Mouse (Mus musculus): ENCODE measurements around the gene Tspan17. TPM values are rescaled to one million over a fixed set of nuclear protein-coding genes. Genes with fewer than 3 reads are reported as not detected.

Tspan17 gene
- polyA plus RNA-seq, 1 experiment from 2014 or later: 18.1 TPM

DNA sequence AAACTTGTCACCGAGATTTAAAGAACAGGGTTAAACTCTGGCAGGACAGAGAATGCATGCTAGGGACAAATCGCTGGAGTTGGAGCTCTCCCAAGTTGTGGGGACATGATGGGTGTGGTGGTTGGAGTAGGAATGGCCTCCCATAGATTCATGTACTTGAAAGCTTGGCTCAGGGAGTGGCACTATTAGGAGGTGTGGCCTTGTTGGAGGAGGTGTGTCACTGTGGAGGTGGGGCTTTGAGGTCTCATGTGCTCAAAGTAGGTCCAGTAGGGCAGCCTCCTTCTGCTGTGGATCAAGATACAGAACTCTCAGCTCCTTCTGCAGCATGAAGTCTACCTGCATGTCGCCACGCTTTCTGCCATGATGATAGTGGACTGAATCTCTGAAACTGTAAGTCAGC, 31.9 kb downstream of the Tspan17 start:
- H3K4me1 ChIP-seq: 0 out of 2 replicates have a peak, but pooled peaks cover 5% of the 10 kb centered on the region

DNA sequence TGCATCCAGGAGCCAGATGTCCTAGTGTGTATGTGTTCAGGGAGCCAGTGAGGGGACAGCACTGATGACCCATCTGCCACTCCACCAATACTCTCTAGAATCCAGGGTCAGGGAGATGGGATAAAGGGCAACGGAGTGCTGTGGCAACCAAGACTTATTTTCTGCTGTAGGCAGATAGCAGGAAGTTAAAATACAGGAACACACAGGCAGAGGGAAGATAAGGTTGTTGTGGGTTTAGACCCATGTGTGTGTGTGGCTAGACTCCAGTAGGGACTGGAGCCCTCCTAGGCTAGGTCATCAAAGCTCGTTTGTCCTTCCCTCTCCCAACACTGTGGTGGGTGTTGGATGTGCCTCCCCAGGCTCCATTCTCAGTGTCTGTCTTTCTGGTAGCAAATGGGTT, 32.8 kb downstream of the Tspan17 start:
- Histone ChIP-seq H3K36me3 (no peaks in the 10 kb centered on the region), H3K27ac (no peak overlapping the region), H3K4me2 (no peak overlapping the region), H3K9ac (no peak overlapping the region), H3K9me3 (no peaks in the 10 kb centered on the region), H3K27me3 (no peaks in the 10 kb centered on the region), H3K4me1 (0 out of 2 replicates have a peak, but pooled peaks cover 5% of the 10 kb centered on the region), H3K4me3 (no peak overlapping the region)
- WGBS: 59% methylated on average over 2 of the region's 2 CpGs
- ATAC-seq (ENCODE audit: borderline replicate concordance, extremely low read depth, low FRiP score, low TSS enrichment): no peak

More for the DNA sequence above, 31.9 kb downstream of the Tspan17 start:
- H3K9ac ChIP-seq: no peak overlapping the region
- H3K36me3 ChIP-seq: no peaks in the 10 kb centered on the region
- no peak overlapping the region for H3K4me2 ChIP-seq
- no peaks in the 10 kb centered on the region for H3K9me3 ChIP-seq
- no peak for ATAC-seq (ENCODE audit: borderline replicate concordance, extremely low read depth, low FRiP score, low TSS enrichment)
- no peak overlapping the region for H3K27ac ChIP-seq
- no peak overlapping the region for H3K4me3 ChIP-seq
- no peaks in the 10 kb centered on the region for H3K27me3 ChIP-seq
- 72% methylated on average over 4 of the region's 4 CpGs for WGBS

DNA sequence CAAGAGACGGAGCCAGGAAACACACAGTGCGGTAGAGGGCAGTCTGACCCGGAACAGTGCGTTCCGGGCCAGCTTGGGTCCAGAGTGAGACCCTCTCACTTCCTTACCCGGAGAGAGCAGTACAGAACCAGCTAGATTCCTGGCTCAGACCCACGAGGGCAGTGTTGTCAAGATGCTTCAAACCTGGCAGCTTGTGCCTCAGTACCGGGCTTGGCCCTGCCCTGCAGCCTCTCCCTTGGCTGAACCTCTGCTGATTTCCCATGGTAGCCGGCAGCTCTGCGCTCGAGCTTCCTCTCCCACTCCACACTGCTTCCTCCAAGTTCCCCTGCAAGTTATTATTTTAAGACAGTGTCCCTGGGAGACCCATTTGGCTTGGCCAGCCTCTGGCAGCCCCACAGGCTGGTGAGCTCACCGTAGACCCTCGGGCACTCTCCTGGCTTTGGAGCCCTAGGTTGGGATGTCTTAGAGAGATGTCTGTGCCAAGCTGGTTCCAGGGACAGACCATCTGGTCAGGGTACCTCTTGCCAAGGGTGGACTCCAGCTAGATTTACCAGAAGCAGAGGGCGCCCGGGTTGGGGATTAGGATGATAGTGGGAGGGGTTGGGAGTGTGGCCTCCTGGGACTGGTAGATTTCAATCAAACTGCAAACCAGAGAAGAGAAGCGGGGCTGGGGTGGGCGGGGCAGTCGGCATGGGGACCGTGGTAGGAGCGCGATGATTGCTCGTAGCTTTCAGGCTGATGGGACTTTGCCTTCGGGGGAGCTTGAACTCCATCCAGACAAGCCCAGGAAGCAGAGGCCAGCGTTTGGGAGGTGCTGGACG, 35.1 kb downstream of the Tspan17 start:
- peak; percentile 40; the same call in 1 of the 2 replicates for ATAC-seq (ENCODE audit: borderline replicate concordance, extremely low read depth, low FRiP score, low TSS enrichment)
- Histone ChIP-seq H3K36me3 (no peaks in the 10 kb centered on the region), H3K9me3 (no peaks in the 10 kb centered on the region), H3K4me1 (0 out of 2 replicates have a peak, but pooled peaks cover 5% of the 10 kb centered on the region), H3K27me3 (no peaks in the 10 kb centered on the region), H3K4me2 (peak overlapping the region; percentile 43), H3K27ac (no peak overlapping the region), H3K9ac (no peak overlapping the region), H3K4me3 (0 out of 2 replicates have a peak overlapping the region, but pooled peaks have one; percentile 8)
- 16% methylated on average over 25 of the region's 25 CpGs for WGBS

DNA sequence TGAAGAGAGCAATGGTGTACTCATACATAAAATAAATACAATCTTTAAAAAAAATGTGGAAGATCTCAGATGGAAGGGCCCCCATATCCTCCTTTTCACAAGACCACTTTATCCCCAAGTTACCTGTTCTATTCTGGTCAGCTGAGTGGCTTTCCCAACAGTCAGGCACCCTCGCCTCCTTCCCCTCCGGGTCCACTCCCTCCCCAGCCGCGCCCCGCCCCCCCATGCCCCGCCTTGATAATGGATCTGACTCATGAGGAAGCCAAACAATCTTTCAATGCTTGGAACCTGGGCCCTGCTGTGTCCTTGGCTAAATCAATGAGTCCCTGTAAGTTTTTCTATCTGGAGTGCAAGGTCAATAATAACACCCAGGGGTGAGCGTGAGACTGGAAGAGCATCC, 38.8 kb downstream of the Tspan17 start:
- Histone ChIP-seq H3K4me3 (no peak overlapping the region), H3K9ac (no peak overlapping the region), H3K36me3 (no peaks in the 10 kb centered on the region), H3K4me1 (0 out of 2 replicates have a peak, but pooled peaks cover 8% of the 10 kb centered on the region), H3K9me3 (no peaks in the 10 kb centered on the region), H3K4me2 (no peak overlapping the region), H3K27me3 (no peaks in the 10 kb centered on the region), H3K27ac (no peak overlapping the region)
- ATAC-seq (ENCODE audit: borderline replicate concordance, extremely low read depth, low FRiP score, low TSS enrichment): no peak
- 58% methylated on average over 7 of the region's 7 CpGs for WGBS

DNA sequence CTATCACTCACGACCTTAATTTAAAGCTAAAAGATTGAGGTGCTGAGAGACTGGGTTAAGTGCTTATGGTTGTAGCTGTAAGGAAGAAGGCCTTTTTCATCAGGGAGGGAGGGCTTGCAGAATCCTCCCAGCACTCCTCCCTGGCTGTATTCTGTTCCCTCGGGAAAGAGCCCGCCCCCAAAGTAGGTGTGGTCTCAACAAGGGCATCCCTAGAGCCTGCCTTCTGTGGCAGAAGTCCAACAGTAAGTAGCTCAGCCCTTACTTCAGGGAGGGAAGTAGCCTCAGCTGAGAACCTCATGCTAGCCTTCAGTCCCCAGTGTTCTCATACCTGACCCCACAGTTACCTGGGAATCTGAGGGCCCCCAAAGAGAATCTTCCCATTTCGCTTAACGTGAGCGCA, 39.3 kb downstream of the Tspan17 start:
- ATAC-seq (ENCODE audit: borderline replicate concordance, extremely low read depth, low FRiP score, low TSS enrichment): no peak
- Histone ChIP-seq H3K36me3 (no peaks in the 10 kb centered on the region), H3K27ac (no peak overlapping the region), H3K4me1 (0 out of 2 replicates have a peak, but pooled peaks cover 8% of the 10 kb centered on the region), H3K4me3 (no peak overlapping the region), H3K4me2 (no peak overlapping the region), H3K9me3 (no peaks in the 10 kb centered on the region), H3K27me3 (no peaks in the 10 kb centered on the region), H3K9ac (no peak overlapping the region)
- 54% methylated on average over 6 of the region's 6 CpGs for WGBS

DNA sequence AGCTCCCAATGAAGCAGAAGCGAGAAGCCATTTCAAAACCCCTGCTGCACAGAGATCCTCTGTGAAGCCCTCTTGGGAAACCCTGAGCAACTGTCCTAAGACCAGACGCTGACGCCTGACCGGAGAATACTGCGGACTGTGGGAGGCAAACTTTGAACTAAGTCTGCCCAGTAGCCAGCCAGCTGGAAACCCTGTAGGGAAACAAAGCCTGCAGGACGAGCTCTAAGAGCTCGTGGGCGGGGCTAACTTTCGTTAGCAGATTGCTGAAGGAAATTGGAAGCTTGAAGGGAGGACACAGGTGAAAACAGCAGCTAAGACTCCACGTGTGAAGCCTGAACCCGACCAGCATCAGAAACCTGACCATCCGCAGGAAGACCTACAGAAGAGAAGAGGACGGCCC, 40.3 kb downstream of the Tspan17 start:
- Histone ChIP-seq H3K9me3 (no peaks in the 10 kb centered on the region), H3K36me3 (no peaks in the 10 kb centered on the region), H3K9ac (no peak overlapping the region), H3K4me2 (no peak overlapping the region), H3K27ac (no peak overlapping the region), H3K4me1 (0 out of 2 replicates have a peak, but pooled peaks cover 8% of the 10 kb centered on the region), H3K4me3 (no peak overlapping the region), H3K27me3 (no peaks in the 10 kb centered on the region)
- no peak for ATAC-seq (ENCODE audit: borderline replicate concordance, extremely low read depth, low FRiP score, low TSS enrichment)
- 6% methylated on average over 13 of the region's 13 CpGs for WGBS

DNA sequence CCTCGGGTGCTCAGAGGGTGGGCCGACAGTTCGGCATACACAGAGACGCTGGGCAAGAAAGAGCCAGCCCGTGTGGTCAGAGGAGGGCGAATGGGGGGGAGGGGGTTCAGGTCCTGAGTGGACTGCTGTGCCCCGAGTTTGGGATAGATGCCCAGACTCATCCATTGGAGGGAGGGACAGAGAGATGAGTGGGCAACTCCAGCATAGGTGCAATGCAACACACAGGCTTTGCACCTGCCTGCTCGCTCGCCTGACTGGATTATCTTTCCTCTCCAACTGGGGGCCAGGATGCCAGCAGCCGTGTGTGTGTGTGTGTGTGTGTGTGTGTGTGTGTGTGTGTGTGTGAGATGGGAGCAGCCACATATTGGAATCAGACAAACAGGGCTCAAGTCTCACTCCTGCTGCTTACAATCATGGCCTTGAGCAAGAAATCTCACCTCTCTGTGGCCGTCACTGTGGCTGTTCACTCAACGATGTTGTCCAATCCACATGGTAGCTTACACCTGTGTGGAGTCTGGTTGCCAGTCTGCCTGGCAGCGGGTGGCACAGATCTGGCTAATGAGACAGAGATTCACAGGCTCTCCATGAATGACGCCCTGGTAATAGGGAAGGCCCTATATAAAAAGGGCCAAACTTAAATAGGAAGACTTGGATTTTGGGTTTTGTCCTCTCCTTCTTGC, 47.3 kb downstream of the Tspan17 start:
- 79% methylated on average over 13 of the region's 14 CpGs for WGBS
- no peaks in the 10 kb centered on the region for H3K36me3 ChIP-seq
- peaks cover 16% of the 10 kb centered on the region for H3K4me1 ChIP-seq
- H3K4me2 ChIP-seq: no peak overlapping the region
- no peaks in the 10 kb centered on the region for H3K9me3 ChIP-seq
- no peak overlapping the region for H3K27ac ChIP-seq
- H3K27me3 ChIP-seq: no peaks in the 10 kb centered on the region
- ATAC-seq (ENCODE audit: borderline replicate concordance, extremely low read depth, low FRiP score, low TSS enrichment): no peak
- no peak overlapping the region for H3K9ac ChIP-seq
- H3K4me3 ChIP-seq: no peak overlapping the region

DNA sequence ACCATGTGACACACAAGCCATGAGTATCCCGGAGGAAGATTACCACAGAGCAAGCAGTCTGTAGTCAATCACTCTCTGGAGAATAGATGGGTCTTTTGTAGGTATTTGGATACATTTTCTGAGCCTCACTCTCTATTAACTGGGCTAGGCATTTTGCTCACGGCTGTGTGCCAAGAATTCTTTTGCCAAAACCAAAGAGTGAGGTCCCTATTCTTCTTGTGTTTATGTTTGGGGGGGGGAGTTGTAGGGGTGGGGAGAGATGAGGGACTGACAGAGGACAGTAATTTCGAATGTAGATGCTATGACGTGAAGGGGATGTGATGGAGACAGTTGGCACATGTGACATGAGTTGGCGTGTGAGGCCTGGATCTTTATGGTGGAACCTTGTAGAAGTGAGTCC, 47.9 kb downstream of the Tspan17 start:
- Histone ChIP-seq H3K4me2 (peak overlapping the region; percentile 33; the same call in 1 of the 2 replicates), H3K9me3 (no peaks in the 10 kb centered on the region), H3K9ac (no peak overlapping the region), H3K4me1 (peaks cover 16% of the 10 kb centered on the region), H3K36me3 (no peaks in the 10 kb centered on the region), H3K27me3 (no peaks in the 10 kb centered on the region), H3K27ac (no peak overlapping the region), H3K4me3 (no peak overlapping the region)
- ATAC-seq (ENCODE audit: borderline replicate concordance, extremely low read depth, low FRiP score, low TSS enrichment): peak; percentile 44; the same call in 1 of the 2 replicates
- WGBS: 35% methylated on average over 5 of the region's 5 CpGs

DNA sequence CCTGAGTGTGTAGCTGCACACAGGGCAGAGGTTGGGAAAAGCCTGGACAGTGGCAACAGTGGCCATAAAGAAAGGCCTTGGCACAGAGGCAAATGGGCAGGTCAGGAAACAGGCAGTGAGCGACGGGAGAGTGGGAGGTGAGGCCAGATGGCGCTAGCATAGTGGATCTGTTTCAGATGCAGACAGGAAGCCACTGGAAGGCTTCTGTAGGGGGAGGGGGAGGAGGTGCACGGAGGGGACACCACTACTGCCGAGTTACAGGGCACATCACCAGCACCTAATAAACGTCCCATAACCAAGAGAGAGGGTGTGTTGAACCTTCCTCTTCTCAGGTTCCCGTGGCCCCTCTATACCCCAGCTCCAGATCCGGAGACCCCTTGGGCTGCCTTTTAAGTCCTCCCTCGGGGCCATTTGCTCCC, 48.3 kb downstream of the Tspan17 start:
- H3K4me2 ChIP-seq: peak overlapping the region; percentile 33; the same call in 1 of the 2 replicates
- ATAC-seq (ENCODE audit: borderline replicate concordance, extremely low read depth, low FRiP score, low TSS enrichment): peak; percentile 79; the same call in 1 of the 2 replicates
- H3K27ac ChIP-seq: no peak overlapping the region

DNA sequence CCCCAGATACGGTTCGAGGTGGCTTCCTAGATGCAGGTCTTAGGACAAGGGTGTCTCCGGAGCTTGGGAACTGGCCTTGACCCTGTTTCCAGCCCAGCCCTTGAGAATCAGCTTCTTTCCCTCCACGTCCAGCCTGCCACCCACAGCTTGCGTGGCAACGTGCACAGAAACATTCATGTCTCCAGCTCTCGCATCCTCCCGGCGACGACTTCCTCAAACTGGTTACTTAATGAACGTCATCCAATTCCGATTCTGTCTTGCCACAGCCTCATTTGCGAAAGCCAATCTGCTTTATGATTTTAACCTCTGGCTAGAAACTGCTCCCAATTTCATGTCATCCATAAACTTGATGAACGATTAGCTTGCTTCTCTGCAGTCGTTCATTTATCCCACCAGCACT, 49.4 kb downstream of the Tspan17 start:
- H3K27me3 ChIP-seq: no peaks in the 10 kb centered on the region
- 41% methylated on average over 15 of the region's 15 CpGs for WGBS
- no peak for ATAC-seq (ENCODE audit: borderline replicate concordance, extremely low read depth, low FRiP score, low TSS enrichment)
- no peaks in the 10 kb centered on the region for H3K36me3 ChIP-seq
- H3K4me1 ChIP-seq: peaks cover 16% of the 10 kb centered on the region
- H3K4me3 ChIP-seq: no peak overlapping the region
- H3K27ac ChIP-seq: no peak overlapping the region
- no peak overlapping the region for H3K9ac ChIP-seq
- H3K4me2 ChIP-seq: peak overlapping the region; percentile 33
- no peaks in the 10 kb centered on the region for H3K9me3 ChIP-seq

More for the DNA sequence above, 48.3 kb downstream of the Tspan17 start:
- no peaks in the 10 kb centered on the region for H3K9me3 ChIP-seq
- H3K4me3 ChIP-seq: no peak overlapping the region
- no peaks in the 10 kb centered on the region for H3K27me3 ChIP-seq
- no peak overlapping the region for H3K9ac ChIP-seq
- 8% methylated on average over 9 of the region's 9 CpGs for WGBS
- H3K4me1 ChIP-seq: peaks cover 16% of the 10 kb centered on the region
- no peaks in the 10 kb centered on the region for H3K36me3 ChIP-seq

DNA sequence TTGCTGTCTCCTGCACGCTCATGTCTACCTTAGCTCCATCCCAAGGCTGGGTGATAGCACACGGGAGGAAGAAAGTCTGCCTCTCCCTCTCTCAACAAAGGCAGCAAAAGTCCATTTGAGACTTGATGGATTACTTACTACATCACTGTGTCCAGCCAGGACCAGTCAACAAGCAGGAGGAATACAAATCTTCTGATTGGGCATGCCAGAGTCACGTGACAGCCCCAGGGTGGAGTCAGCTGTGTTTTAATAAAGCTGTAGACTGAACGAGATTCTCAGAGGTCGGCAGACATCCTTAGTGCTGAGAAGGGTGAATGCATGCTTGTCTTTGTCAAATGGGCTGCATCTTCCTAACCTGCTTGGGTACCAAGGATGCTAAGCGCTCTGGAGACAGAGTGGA, 50.0 kb downstream of the Tspan17 start:
- Histone ChIP-seq H3K9ac (no peak overlapping the region), H3K36me3 (no peaks in the 10 kb centered on the region), H3K27ac (no peak overlapping the region), H3K27me3 (no peaks in the 10 kb centered on the region), H3K4me3 (no peak overlapping the region), H3K4me2 (no peak overlapping the region), H3K9me3 (no peaks in the 10 kb centered on the region), H3K4me1 (peaks cover 19% of the 10 kb centered on the region)
- 44% methylated on average over 6 of the region's 6 CpGs for WGBS
- ATAC-seq (ENCODE audit: borderline replicate concordance, extremely low read depth, low FRiP score, low TSS enrichment): no peak

DNA sequence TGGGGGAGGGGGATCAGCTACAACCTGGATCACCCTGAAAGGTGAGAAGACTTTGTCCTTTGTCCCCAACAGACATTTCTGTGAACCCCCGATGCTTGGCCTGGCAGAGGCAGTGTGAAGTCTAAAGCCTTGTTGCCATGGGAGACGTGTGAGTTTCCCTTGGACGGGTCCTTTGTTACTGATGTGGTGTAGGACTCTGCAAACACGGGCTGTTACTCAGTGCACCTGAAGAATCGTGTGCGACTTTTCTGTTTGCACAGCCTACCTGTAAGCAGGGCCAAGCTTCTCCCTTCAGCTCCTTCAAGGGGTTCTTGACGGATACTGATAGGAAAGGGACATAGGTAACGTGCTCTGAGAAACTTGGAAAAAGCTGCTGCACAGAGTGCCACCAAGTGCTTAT, 55.4 kb downstream of the Tspan17 start:
- H3K9ac ChIP-seq: no peak overlapping the region
- H3K4me1 ChIP-seq: peaks cover 5% of the 10 kb centered on the region; the same call in 1 of the 2 replicates
- no peaks in the 10 kb centered on the region for H3K9me3 ChIP-seq
- H3K4me3 ChIP-seq: no peak overlapping the region
- ATAC-seq (ENCODE audit: borderline replicate concordance, extremely low read depth, low FRiP score, low TSS enrichment): peak; percentile 79
- no peaks in the 10 kb centered on the region for H3K27me3 ChIP-seq
- no peak overlapping the region for H3K4me2 ChIP-seq
- 34% methylated on average over 8 of the region's 8 CpGs for WGBS
- peak overlapping the region; percentile 59 for H3K27ac ChIP-seq
- no peaks in the 10 kb centered on the region for H3K36me3 ChIP-seq

Data from lung, embryonic 15.5 days (tissue).